Mouse (Mus musculus): ENCODE data around the gene E2f7.

- TF ChIP-seq CTCF (IDR thresholded peaks at IDR 0.05; ENCODE audit: low read depth) (no peak), EP300 (IDR thresholded peaks at IDR 0.05; ENCODE audit: low read depth) (no peak)
These were observed 18.8 kb upstream of the E2f7 start for GRCm38 (mm10) chr10:110726431-110726830.

All from liver, embryonic 14.5 days (tissue).